Mouse (Mus musculus) heart, embryonic 16.5 days (tissue): ENCODE measurements around the gene D330045A20Rik. TPM values are rescaled to one million over a fixed set of nuclear protein-coding genes. Genes with fewer than 3 reads are reported as not detected.
A peak's percentile ranks its signal among the peaks of the same experiment; 100 is the strongest.
"Not testable (repeated sequence)": the region's sequence is repeated elsewhere in the genome, so short reads cannot be mapped to it uniquely, and the experiment has no call there.

Source experiments
- ATAC-seq: fragments of 200-750 bp; cut with Nextera tagmentation; replicated peaks from 2 replicates; pipeline ENCODE4 v1.8.0; 2017; ENCODE audit warnings: moderate number of reproducible peaks; ENCODE audit not compliant: insufficient read depth, low FRiP score; ENCODE audit errors: extremely low read depth
- H3K27ac ChIP-seq: fragments of 300-500 bp; sonication (generic); 2 replicates; pipeline ENCODE4 v1.5.1; 2014; ENCODE audit warnings: mild to moderate bottlenecking, low read length, control low read depth, moderate library complexity
- H3K27me3 ChIP-seq: fragments of 300-500 bp; sonication (generic); 2 replicates; pipeline ENCODE4 v1.6.1; 2014; ENCODE audit warnings: low read length, mixed read lengths; ENCODE audit not compliant: control insufficient read depth, insufficient read depth
- H3K36me3 ChIP-seq: fragments of 300-500 bp; sonication (generic); 2 replicates; pipeline ENCODE4 v1.6.1; 2014; ENCODE audit not compliant: control insufficient read depth, insufficient read depth
- H3K4me1 ChIP-seq: fragments of 300-500 bp; sonication (generic); 2 replicates; pipeline ENCODE4 v1.6.1; 2014; ENCODE audit warnings: low read length, mixed read lengths; ENCODE audit not compliant: control insufficient read depth, insufficient read depth
- H3K4me2 ChIP-seq: fragments of 300-500 bp; sonication (generic); 2 replicates; pipeline ENCODE4 v1.6.1; 2014; ENCODE audit warnings: low read depth, mild to moderate bottlenecking, control low read depth, low read length
- H3K4me3 ChIP-seq: fragments of 300-500 bp; sonication (generic); 2 replicates; pipeline ENCODE4 v1.5.1; 2014; ENCODE audit warnings: mild to moderate bottlenecking, control low read depth, low read length
- H3K9ac ChIP-seq: fragments of 300-500 bp; sonication (generic); 2 replicates; pipeline ENCODE4 v1.6.1; 2014; ENCODE audit warnings: low read length, control low read depth
- H3K9me3 ChIP-seq: fragments of 300-500 bp; sonication (generic); replicated peaks from 2 replicates; pipeline ENCODE4 v1.6.1; 2016; ENCODE audit warnings: low read length; ENCODE audit not compliant: control insufficient read depth
- WGBS: fragments of 180-500 bp; shearing (Covaris S2); extraction: QIAGEN DNeasy Blood & Tissue Kit; methylation state at CpG from one replicate; pipeline ENCODE4 v1.1.7; 2014; 5-methylcytosine and 5-hydroxymethylcytosine counted together
- polyA plus RNA-seq: library from polyadenylated mRNA; unstranded; fragments of >200 nt; fragmentation: Nextera tagmentation; extraction: Ambion mirVana; gene quantifications from 2 replicates; pipeline ENCODE4 v1.2.1, GENCODE M21; 2015

Gene D330045A20Rik
- polyA plus RNA-seq, 1 experiment from 2014 or later = 1.1 TPM

- no peak overlapping the region for H3K27ac ChIP-seq
- no peaks in the 10 kb centered on the region for H3K27me3 ChIP-seq
- H3K4me2 ChIP-seq = no peak overlapping the region
- no peak for ATAC-seq
- H3K4me3 ChIP-seq = no peak overlapping the region
- no peaks in the 10 kb centered on the region for H3K36me3 ChIP-seq
- no peak overlapping the region for H3K9ac ChIP-seq
- no peaks in the 10 kb centered on the region for H3K9me3 ChIP-seq
- WGBS = 55% methylated on average over 5 of the region's 5 CpGs
- no peaks in the 10 kb centered on the region for H3K4me1 ChIP-seq
Observed at GRCm38 (mm10) chrX:139562255-139562924, 82.2 kb downstream of the D330045A20Rik start.

- no peak within 1 kb of the TSS for H3K27ac ChIP-seq
- ATAC-seq = no peak
- H3K4me3 ChIP-seq = no peak within 1 kb of the TSS
- H3K27me3 ChIP-seq = no peaks in the 10 kb centered on the region
- no peaks in the 10 kb centered on the region for H3K9me3 ChIP-seq
- no peaks in the 10 kb centered on the region for H3K36me3 ChIP-seq
- H3K9ac ChIP-seq = no peak within 1 kb of the TSS
- 63% methylated on average over 8 of the region's 8 CpGs for WGBS
- no peak within 1 kb of the TSS for H3K4me2 ChIP-seq
- no peaks in the 10 kb centered on the region for H3K4me1 ChIP-seq
Observed at GRCm38 (mm10) chrX:139562925-139563461, 82.8 kb downstream of the D330045A20Rik start, which contains the start of gene Rnf128. TSS of gene Rnf128 (plus strand) at chrX:139563316.

- ATAC-seq = no peak
Observed at GRCm38 (mm10) chrX:139570054-139570453, 89.9 kb downstream of the D330045A20Rik start.

GRCm38 (mm10) chrX:139578649-139579278 is 98.6 kb downstream of the D330045A20Rik start:
- no peaks in the 10 kb centered on the region for H3K36me3 ChIP-seq
- no peaks in the 10 kb centered on the region for H3K27me3 ChIP-seq
- H3K4me2 ChIP-seq = no peak overlapping the region
- H3K4me3 ChIP-seq = no peak overlapping the region
- 61% methylated on average over 6 of the region's 6 CpGs for WGBS
- peaks cover 2% of the 10 kb centered on the region; the same call in 1 of the 2 replicates for H3K4me1 ChIP-seq
- H3K27ac ChIP-seq = no peak overlapping the region
- H3K9ac ChIP-seq = no peak overlapping the region
- no peak for ATAC-seq
- no peaks in the 10 kb centered on the region for H3K9me3 ChIP-seq

More at GRCm38 (mm10) chrX:139570054-139570453, 89.9 kb downstream of the D330045A20Rik start:
- no peaks in the 10 kb centered on the region for H3K27me3 ChIP-seq
- H3K4me2 ChIP-seq = no peak overlapping the region
- no peaks in the 10 kb centered on the region for H3K4me1 ChIP-seq
- H3K4me3 ChIP-seq = no peak overlapping the region
- H3K27ac ChIP-seq = no peak overlapping the region
- H3K9me3 ChIP-seq = no peaks in the 10 kb centered on the region
- H3K36me3 ChIP-seq = no peaks in the 10 kb centered on the region
- WGBS = 77% methylated on average over 3 of the region's 3 CpGs
- H3K9ac ChIP-seq = no peak overlapping the region

- WGBS = 28% methylated on average over 4 of the region's 4 CpGs
Observed at GRCm38 (mm10) chrX:139583616-139584015, 103.4 kb downstream of the D330045A20Rik start.

GRCm38 (mm10) chrX:139586676-139587075 is 106.5 kb downstream of the D330045A20Rik start:
- H3K27ac ChIP-seq, H3K36me3 ChIP-seq, H3K4me2 ChIP-seq, H3K4me1 ChIP-seq, H3K9ac ChIP-seq, H3K27me3 ChIP-seq, ATAC-seq, H3K9me3 ChIP-seq, H3K4me3 ChIP-seq: not testable (repeated sequence)
- WGBS = 57% methylated on average over 2 of the region's 2 CpGs

More at GRCm38 (mm10) chrX:139583616-139584015, 103.4 kb downstream of the D330045A20Rik start:
- peaks cover 2% of the 10 kb centered on the region; the same call in 1 of the 2 replicates for H3K4me1 ChIP-seq
- H3K27me3 ChIP-seq = no peaks in the 10 kb centered on the region
- H3K9ac ChIP-seq = no peak overlapping the region
- no peak overlapping the region for H3K27ac ChIP-seq
- no peak overlapping the region; the same call in 1 of the 2 replicates for H3K4me2 ChIP-seq
- H3K4me3 ChIP-seq = no peak overlapping the region
- ATAC-seq = peak; percentile 23; the same call in 1 of the 2 replicates
- H3K36me3 ChIP-seq = no peaks in the 10 kb centered on the region
- H3K9me3 ChIP-seq = no peaks in the 10 kb centered on the region

GRCm38 (mm10) chrX:139596404-139596803 is 116.2 kb downstream of the D330045A20Rik start:
- 74% methylated on average over 6 of the region's 6 CpGs for WGBS
- Histone ChIP-seq H3K4me2 (no peak overlapping the region), H3K4me3 (no peak overlapping the region), H3K4me1 (no peaks in the 10 kb centered on the region), H3K27ac (no peak overlapping the region), H3K9ac (no peak overlapping the region), H3K27me3 (no peaks in the 10 kb centered on the region), H3K9me3 (no peaks in the 10 kb centered on the region), H3K36me3 (no peaks in the 10 kb centered on the region)
- ATAC-seq = no peak
